ENCODE assay signal across 9 mouse cellular contexts in the genomic region with DNA sequence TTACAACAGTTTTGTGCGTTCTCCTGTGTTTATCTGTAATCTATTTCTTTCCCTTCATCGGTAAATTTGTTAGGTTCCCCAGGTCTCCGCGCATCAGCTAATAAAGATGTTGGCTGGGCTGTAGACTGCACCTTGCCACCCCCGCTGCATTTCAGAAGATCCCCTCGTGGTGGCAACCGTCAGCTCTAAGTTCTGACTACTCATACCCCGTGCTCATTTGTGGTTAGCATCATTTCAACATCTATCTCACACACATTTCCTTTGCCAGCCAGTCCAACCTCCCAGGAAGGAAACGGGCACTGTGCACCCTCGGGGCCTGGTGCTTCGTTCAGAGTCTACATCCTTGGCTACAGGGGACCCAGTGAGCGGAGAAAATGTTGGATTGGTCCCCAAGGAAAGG. TPM values are rescaled to one million over a fixed set of nuclear protein-coding genes. Genes with fewer than 3 reads are reported as not detected.
DNase-seq lines count a peak whose midpoint lies in the region; ATAC-seq and TF ChIP-seq lines count a peak whose summit lies in the region.
"Had no signal": no experiment of that assay in that cellular context is flagged by ENCODE, and none has a peak within 500 bp of the region (broad histone marks: within the 10 kb centered on the region; RNA-seq: fewer than 3 reads in every experiment).

No protein-coding gene starts in this region.

- intact Hi-C loops in left cerebral cortex, adult 2 months (cut with DNase I): loop anchor here (5.0 kb wide), 1 partner anchor 135 kb away; the partner anchor contains the start of gene Parp1
- intact Hi-C loops in left cerebral cortex, postnatal 10 days (cut with DNase I): loop anchor here (5.0 kb wide), 2 partner anchors 50 to 330 kb away; partner anchors contain the start of gene Stum
- intact Hi-C loops in gastrocnemius, postnatal 14 days (cut with DNase I; ENCODE audit: low total_unique reads): loop anchor here (10.0 kb wide), 1 partner anchor 333 kb away; no protein-coding TSS in a partner anchor

- no peak overlapping the region for H3K4me3 ChIP-seq in left cerebral cortex, adult 2 months
- H3K4me3 ChIP-seq in G1E (ENCODE audit: low read depth, low read length): no peak overlapping the region
- H3K4me3 ChIP-seq in liver, embryonic 13.5 days (replicated peaks): no peak overlapping the region
- H3K4me3 ChIP-seq: limb, embryonic 15.5 days had no signal

- H3K9me3 ChIP-seq in G1E (replicated peaks): no peaks in the 10 kb centered on the region
- H3K9me3 ChIP-seq in liver, embryonic 13.5 days (replicated peaks): no peaks in the 10 kb centered on the region
- H3K9me3 ChIP-seq: limb, embryonic 15.5 days had no signal

- no peak overlapping the region for H3K9ac ChIP-seq in liver, embryonic 13.5 days
- H3K9ac ChIP-seq: limb, embryonic 15.5 days had no signal

- peaks cover 22% of the 10 kb centered on the region for H3K4me1 ChIP-seq in G1E (ENCODE audit: insufficient read depth, low read depth, low read length)
- H3K4me1 ChIP-seq in liver, embryonic 13.5 days (replicated peaks): peaks cover 21% of the 10 kb centered on the region

- peak; percentile 35 for TF ChIP-seq CTCF in left cerebral cortex, adult 2 months (IDR thresholded peaks at IDR 0.05)
- TF ChIP-seq CTCF in G1E (IDR thresholded peaks at IDR 0.05; ENCODE audit: low read depth, low read length): no peak

- no peak for DNase-seq in left cerebral cortex, adult 2 months (ENCODE audit: extremely low spot score in 1 of 2, low spot score in 2 of 2)
- DNase-seq in left cerebral cortex, postnatal 10 days (ENCODE audit: extremely low spot score in 1 of 2, low spot score in 2 of 2): no peak
- DNase-seq in G1E (ENCODE audit: low spot score) (no peak), MN1 (ENCODE audit: low spot score) (no peak)
- peak; percentile 12 for DNase-seq in liver, embryonic 13.5 days
- peak; percentile 71 to 75 for DNase-seq in spleen, postnatal 36 days (ENCODE audit: low spot score in 2 of 2)
- no peak for DNase-seq in ovary, postnatal 10 days (ENCODE audit: low spot score)
- DNase-seq in gastrocnemius, postnatal 14 days: no peak

- no peak overlapping the region for H3K4me2 ChIP-seq in liver, embryonic 13.5 days

- H3K36me3 ChIP-seq in G1E (replicated peaks): no peaks in the 10 kb centered on the region
- H3K36me3 ChIP-seq in liver, embryonic 13.5 days: no peaks in the 10 kb centered on the region
- H3K36me3 ChIP-seq: limb, embryonic 15.5 days had no signal

- H3K27me3 ChIP-seq in G1E (ENCODE audit: insufficient read depth, low read length): peaks cover 57% of the 10 kb centered on the region
- H3K27me3 ChIP-seq in liver, embryonic 13.5 days: peaks cover 41% of the 10 kb centered on the region

- WGBS in liver, embryonic 13.5 days (ENCODE audit: insufficient replicate concordance): 15% methylated on average over 12 of the region's 12 CpGs

- 0 out of 2 replicates have a peak, but pooled peaks have one; percentile 16 for ATAC-seq in G1E (ENCODE audit: extremely low read depth, insufficient number of reproducible peaks, low FRiP score, poor library complexity, severe bottlenecking)
- ATAC-seq in liver, embryonic 13.5 days (ENCODE audit: low read depth): peak; percentile 52; the same call in 1 of the 2 replicates

- no peak overlapping the region for H3K27ac ChIP-seq in left cerebral cortex, adult 2 months
- H3K27ac ChIP-seq in liver, embryonic 13.5 days: no peak overlapping the region
- H3K27ac ChIP-seq: limb, embryonic 15.5 days had no signal

RNA-seq across cellular contexts. Expression of gene Stum, which starts 51.5 kb away (rescaled TPM):
- total RNA-seq in left cerebral cortex, adult 2 months (2021): 100 to 1,000 TPM; 166 to 167 TPM
- total RNA-seq in left cerebral cortex, postnatal 10 days (2021): 100 to 1,000 TPM; 131 to 139 TPM
- total RNA-seq in G1E (2014; fragmentation: Nextera tagmentation): not detected in 2 replicates
- total RNA-seq in G1E (2017): 0.11 and 0.12 TPM in 2 replicates
- not detected in 2 replicates for polyA plus RNA-seq in G1E (2012)
- 0.12 and 0.17 TPM in 2 replicates for polyA plus RNA-seq in liver, embryonic 13.5 days (2015; fragmentation: Nextera tagmentation; extraction: Ambion mirVana)
- total RNA-seq in gastrocnemius, postnatal 14 days (2021): 1 to 10 TPM; 1.2 TPM

Comparison
In these comparisons a context has a peak if more than half of its experiments do, and no peak if none do; other contexts are left out.
1. DNase-seq: peak in liver, embryonic 13.5 days (single experiment) and spleen, postnatal 36 days (2 of 2); none in left cerebral cortex, adult 2 months (0 of 2), left cerebral cortex, postnatal 10 days (0 of 2), G1E (single experiment), MN1 (single experiment), ovary, postnatal 10 days (single experiment) and gastrocnemius, postnatal 14 days (single experiment).
2. RNA of gene Stum, which starts 51.5 kb away (total RNA-seq): 166 to 167 TPM in left cerebral cortex, adult 2 months and 131 to 139 TPM in left cerebral cortex, postnatal 10 days; 1.2 TPM in gastrocnemius, postnatal 14 days and 0.11 to 0.12 TPM in G1E; every median in the first group is over 10 times any median in the second.